Mouse (Mus musculus) neural tube, postnatal 0 days (tissue): ENCODE measurements around the gene Hsfy2. TPM values are rescaled to one million over a fixed set of nuclear protein-coding genes. Genes with fewer than 3 reads are reported as not detected.

Experiments used
- polyA plus RNA-seq: library from polyadenylated mRNA; unstranded; fragments of >200 nt; fragmentation: Nextera tagmentation; extraction: Ambion mirVana; gene quantifications from 2 replicates; pipeline ENCODE4 v1.2.1, GENCODE M21; 2015

Gene Hsfy2
- polyA plus RNA-seq: not detected in 2 replicates

DNA sequence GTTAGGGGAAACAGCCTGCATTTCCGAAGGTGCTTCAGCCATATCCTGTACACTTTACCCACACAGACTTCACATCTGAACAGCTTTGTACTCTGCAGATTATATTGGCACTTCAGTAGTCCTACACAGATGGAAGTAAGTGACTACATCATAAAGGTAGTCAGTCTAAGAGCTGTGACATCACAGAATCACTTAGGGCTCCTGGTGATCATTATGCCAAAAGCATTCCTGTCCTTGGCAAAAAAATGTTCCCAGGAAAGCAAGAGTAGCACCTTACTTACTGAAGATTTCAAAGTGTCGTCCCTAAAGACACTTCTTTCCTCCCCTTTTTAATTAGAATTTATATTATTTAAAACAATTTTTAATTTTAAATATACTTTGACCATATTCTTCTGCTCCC is at the start of gene Hsfy2:
Hsfy2 (minus strand) TSS at position 101 of the 400 bp plus-strand sequence.

